Mouse (Mus musculus) heart, embryonic 15.5 days (tissue): ENCODE data around the gene Hoxc11. TPM values are rescaled to one million over a fixed set of nuclear protein-coding genes. Genes with fewer than 3 reads are reported as not detected.

Source experiments
- ATAC-seq: fragments of 200-750 bp; cut with Nextera tagmentation; replicated peaks from 2 replicates; pipeline ENCODE4 v1.8.0; 2017; ENCODE audit warnings: low read depth, moderate TSS enrichment; ENCODE audit not compliant: insufficient number of reproducible peaks, insufficient read depth, low FRiP score
- H3K27ac ChIP-seq: fragments of 300-500 bp; sonication (generic); 2 replicates; pipeline ENCODE4 v1.5.1; 2015; ENCODE audit warnings: mild to moderate bottlenecking, inconsistent platforms
- H3K27me3 ChIP-seq: fragments of 300-500 bp; sonication (generic); 2 replicates; pipeline ENCODE4 v1.6.1; 2015; ENCODE audit warnings: inconsistent platforms
- H3K36me3 ChIP-seq: fragments of 300-500 bp; sonication (generic); 2 replicates; pipeline ENCODE4 v1.6.1; 2015; ENCODE audit warnings: mild to moderate bottlenecking, inconsistent platforms
- H3K4me1 ChIP-seq: fragments of 300-500 bp; sonication (generic); replicated peaks from 2 replicates; pipeline ENCODE4 v1.6.1; 2015; ENCODE audit warnings: inconsistent platforms
- H3K4me2 ChIP-seq: fragments of 300-500 bp; sonication (generic); 2 replicates; pipeline ENCODE4 v1.6.1; 2015; ENCODE audit warnings: inconsistent platforms, mild to moderate bottlenecking, moderate library complexity
- H3K4me3 ChIP-seq: fragments of 300-500 bp; sonication (generic); 2 replicates; pipeline ENCODE4 v1.5.1; 2015; ENCODE audit warnings: mild to moderate bottlenecking, inconsistent platforms
- H3K9ac ChIP-seq: fragments of 300-500 bp; sonication (generic); 2 replicates; pipeline ENCODE4 v1.6.1; 2015; ENCODE audit warnings: mild to moderate bottlenecking, inconsistent platforms
- H3K9me3 ChIP-seq: fragments of 300-500 bp; sonication (generic); replicated peaks from 2 replicates; pipeline ENCODE4 v1.6.1; 2016; ENCODE audit warnings: inconsistent platforms
- WGBS: fragments of 180-500 bp; shearing (Covaris S2); methylation state at CpG from one replicate; pipeline ENCODE4 v1.1.7; 2015; ENCODE audit warnings: mixed read lengths; 5-methylcytosine and 5-hydroxymethylcytosine counted together
- polyA plus RNA-seq: library from polyadenylated mRNA; unstranded; fragments of >200 nt; fragmentation: Nextera tagmentation; extraction: Ambion mirVana; gene quantifications from 2 replicates; pipeline ENCODE4 v1.2.1, GENCODE M21; 2015

Hoxc11 gene
- polyA plus RNA-seq, 1 experiment from 2014 or later = not detected

GRCm38 (mm10) chr15:102977423-102977974, 23.3 kb downstream of the Hoxc11 start:
- WGBS = 2% methylated on average over 16 of the region's 16 CpGs
- ATAC-seq = no peak

DNA sequence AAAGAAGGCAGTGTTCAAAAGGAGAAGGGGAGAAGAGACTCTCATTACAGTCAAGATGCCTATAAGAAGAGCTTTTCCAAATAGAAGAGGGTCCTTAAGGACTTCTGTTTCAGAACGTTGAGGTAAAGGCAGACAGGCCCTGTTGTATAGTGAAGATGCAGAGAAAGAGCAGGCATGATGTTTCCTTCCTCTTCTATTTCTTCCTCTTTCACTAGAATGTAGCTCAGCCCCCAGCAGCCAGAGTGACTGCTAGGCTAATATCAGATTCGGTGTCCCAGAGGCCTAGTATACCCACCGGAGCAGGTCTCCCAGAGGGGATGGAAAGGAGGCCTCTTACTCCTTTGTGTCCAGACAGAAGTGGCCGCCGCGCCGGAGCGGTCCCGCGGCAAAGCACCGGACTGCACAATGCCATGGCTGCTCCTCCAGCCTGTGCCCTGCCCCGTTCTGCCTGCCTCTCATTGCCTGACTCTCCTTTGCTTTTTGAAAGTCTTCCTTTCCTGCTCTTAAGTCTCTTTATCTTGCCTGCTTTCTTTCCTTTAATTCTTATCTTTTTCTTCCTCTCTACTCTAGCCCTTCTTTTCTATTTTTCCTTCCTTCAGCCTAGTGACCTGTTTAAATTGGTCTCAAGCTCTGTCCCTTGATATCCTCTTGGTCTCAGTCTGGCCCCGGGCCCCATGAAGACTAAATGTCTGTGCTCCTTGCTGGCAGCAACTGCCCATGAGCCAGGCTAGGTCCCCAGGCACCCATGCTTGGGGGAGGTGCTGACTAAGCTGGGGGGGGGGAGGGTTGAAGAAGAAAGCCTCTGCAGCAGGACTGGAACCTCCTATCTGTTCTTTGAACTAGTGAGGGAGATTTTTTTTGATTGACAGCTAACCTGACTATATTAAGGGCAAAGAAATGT, 24.6 kb downstream of the Hoxc11 start:
- no peak overlapping the region for H3K4me2 ChIP-seq
- WGBS = 8% methylated on average over 13 of the region's 13 CpGs
- peaks cover 98% of the 10 kb centered on the region for H3K27me3 ChIP-seq
- no peak overlapping the region for H3K27ac ChIP-seq
- no peak overlapping the region for H3K9ac ChIP-seq
- H3K9me3 ChIP-seq = no peaks in the 10 kb centered on the region
- no peak for ATAC-seq
- peaks cover 19% of the 10 kb centered on the region for H3K4me1 ChIP-seq
- no peaks in the 10 kb centered on the region for H3K36me3 ChIP-seq
- no peak overlapping the region for H3K4me3 ChIP-seq

More at GRCm38 (mm10) chr15:102977423-102977974, 23.3 kb downstream of the Hoxc11 start:
- peaks cover 19% of the 10 kb centered on the region for H3K4me1 ChIP-seq
- H3K4me2 ChIP-seq = peak overlapping the region; percentile 50
- H3K36me3 ChIP-seq = no peaks in the 10 kb centered on the region
- 0 out of 2 replicates have a peak overlapping the region, but pooled peaks have one; percentile 21 for H3K9ac ChIP-seq
- H3K9me3 ChIP-seq = no peaks in the 10 kb centered on the region
- H3K27me3 ChIP-seq = peaks cover 98% of the 10 kb centered on the region
- peak overlapping the region; percentile 35 for H3K4me3 ChIP-seq
- H3K27ac ChIP-seq = no peak overlapping the region

GRCm38 (mm10) chr15:102979936-102980335, 25.7 kb downstream of the Hoxc11 start:
- no peak overlapping the region for H3K4me3 ChIP-seq
- H3K9me3 ChIP-seq = no peaks in the 10 kb centered on the region
- H3K27me3 ChIP-seq = peaks cover 100% of the 10 kb centered on the region
- H3K36me3 ChIP-seq = no peaks in the 10 kb centered on the region
- no peak overlapping the region for H3K4me2 ChIP-seq
- no peak overlapping the region for H3K9ac ChIP-seq
- H3K4me1 ChIP-seq = peaks cover 19% of the 10 kb centered on the region
- WGBS = 0% methylated on average over 1 of the region's 1 CpGs
- no peak for ATAC-seq
- H3K27ac ChIP-seq = no peak overlapping the region

DNA sequence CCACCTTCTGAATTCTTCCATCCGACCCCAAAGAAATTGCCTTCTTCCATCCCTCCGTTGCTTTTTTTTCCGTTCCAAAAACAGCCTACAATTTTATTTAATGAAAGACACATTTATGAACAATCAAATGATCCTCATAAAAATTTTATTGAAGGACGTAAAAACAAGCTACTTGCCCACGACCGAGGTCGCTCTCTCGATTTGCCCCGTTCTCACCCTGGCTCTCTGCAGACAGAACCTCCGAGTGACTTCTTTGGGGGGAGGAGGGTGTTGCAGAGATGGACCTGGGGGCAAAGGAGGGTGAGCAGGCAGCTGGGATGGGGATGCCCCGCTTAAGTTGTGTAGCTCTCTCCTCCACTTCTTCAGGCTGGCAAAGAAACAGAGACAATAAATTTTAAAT, 26.1 kb downstream of the Hoxc11 start:
- ATAC-seq = no peak
- no peak overlapping the region for H3K27ac ChIP-seq

GRCm38 (mm10) chr15:102980912-102981311, 26.7 kb downstream of the Hoxc11 start:
- H3K4me2 ChIP-seq = no peak overlapping the region
- no peaks in the 10 kb centered on the region for H3K9me3 ChIP-seq
- 0% methylated on average over 14 of the region's 14 CpGs for WGBS
- peaks cover 100% of the 10 kb centered on the region for H3K27me3 ChIP-seq
- H3K36me3 ChIP-seq = no peaks in the 10 kb centered on the region
- peaks cover 19% of the 10 kb centered on the region for H3K4me1 ChIP-seq
- peak overlapping the region; percentile 32; the same call in 1 of the 2 replicates for H3K4me3 ChIP-seq
- no peak for ATAC-seq
- H3K9ac ChIP-seq = no peak overlapping the region
- H3K27ac ChIP-seq = no peak overlapping the region

More for the DNA sequence above, 26.1 kb downstream of the Hoxc11 start:
- no peak overlapping the region for H3K4me2 ChIP-seq
- no peaks in the 10 kb centered on the region for H3K36me3 ChIP-seq
- H3K9me3 ChIP-seq = no peaks in the 10 kb centered on the region
- H3K27me3 ChIP-seq = peaks cover 100% of the 10 kb centered on the region
- WGBS = 5% methylated on average over 11 of the region's 11 CpGs
- H3K4me1 ChIP-seq = peaks cover 19% of the 10 kb centered on the region
- H3K9ac ChIP-seq = no peak overlapping the region
- no peak overlapping the region for H3K4me3 ChIP-seq

GRCm38 (mm10) chr15:102981379-102982288, 27.4 kb downstream of the Hoxc11 start:
- Histone ChIP-seq H3K27me3 (peaks cover 100% of the 10 kb centered on the region), H3K4me2 (peak overlapping the region; percentile 37), H3K27ac (no peak overlapping the region), H3K36me3 (no peaks in the 10 kb centered on the region), H3K9me3 (no peaks in the 10 kb centered on the region), H3K4me1 (peaks cover 19% of the 10 kb centered on the region), H3K4me3 (peak overlapping the region; percentile 32), H3K9ac (no peak overlapping the region)
- ATAC-seq = no peak; the same call in 1 of the 2 replicates
- under 1% methylated on average over 88 of the region's 88 CpGs for WGBS

DNA sequence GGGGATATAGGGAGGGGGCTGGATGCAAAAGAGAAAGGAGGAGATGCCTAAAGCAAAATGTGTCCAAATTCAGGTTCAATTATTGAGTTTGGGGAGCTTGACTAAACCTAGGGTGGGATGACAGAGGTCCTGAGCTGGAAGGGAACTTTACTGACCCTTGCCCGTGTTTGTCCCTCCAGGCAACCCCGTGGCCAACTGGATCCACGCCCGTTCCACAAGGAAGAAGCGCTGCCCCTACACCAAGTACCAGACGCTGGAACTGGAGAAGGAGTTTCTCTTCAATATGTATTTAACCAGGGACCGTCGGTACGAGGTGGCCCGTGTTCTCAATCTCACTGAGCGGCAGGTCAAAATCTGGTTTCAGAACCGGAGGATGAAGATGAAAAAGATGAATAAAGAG, 29.5 kb downstream of the Hoxc11 start:
- ATAC-seq = no peak
- 6% methylated on average over 12 of the region's 12 CpGs for WGBS

DNA sequence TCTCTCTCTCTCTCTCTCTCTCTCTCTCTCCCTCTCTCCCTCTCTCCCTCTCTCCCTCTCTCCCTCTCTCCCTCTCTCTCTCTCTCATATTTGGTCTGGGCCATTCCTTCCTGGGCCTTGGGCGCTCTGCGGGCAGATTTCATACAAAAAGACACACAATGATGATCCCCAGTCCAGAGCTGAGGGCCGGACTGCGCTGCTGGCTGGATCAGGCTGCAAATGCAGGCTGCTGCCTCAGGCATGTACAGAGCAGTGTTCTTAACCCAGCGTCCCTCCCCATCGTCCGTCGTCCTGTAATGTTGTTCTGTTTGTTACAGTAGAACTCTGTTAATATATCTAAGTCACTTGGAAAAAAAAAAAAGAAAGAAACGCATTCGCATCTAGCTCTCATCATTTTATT, 30.3 kb downstream of the Hoxc11 start:
- H3K27me3 ChIP-seq = peaks cover 100% of the 10 kb centered on the region
- H3K4me1 ChIP-seq = peaks cover 13% of the 10 kb centered on the region
- H3K4me3 ChIP-seq = no peak overlapping the region
- no peaks in the 10 kb centered on the region for H3K9me3 ChIP-seq
- no peak overlapping the region for H3K27ac ChIP-seq
- H3K36me3 ChIP-seq = no peaks in the 10 kb centered on the region
- H3K9ac ChIP-seq = no peak overlapping the region
- WGBS = 3% methylated on average over 10 of the region's 10 CpGs
- H3K4me2 ChIP-seq = no peak overlapping the region
- ATAC-seq = no peak

More for the DNA sequence above, 29.5 kb downstream of the Hoxc11 start:
- no peak overlapping the region for H3K4me2 ChIP-seq
- H3K4me1 ChIP-seq = peaks cover 13% of the 10 kb centered on the region
- no peak overlapping the region for H3K4me3 ChIP-seq
- H3K27me3 ChIP-seq = peaks cover 100% of the 10 kb centered on the region
- H3K9me3 ChIP-seq = no peaks in the 10 kb centered on the region
- no peaks in the 10 kb centered on the region for H3K36me3 ChIP-seq
- H3K27ac ChIP-seq = no peak overlapping the region
- no peak overlapping the region for H3K9ac ChIP-seq

GRCm38 (mm10) chr15:102984925-102985324, 30.7 kb downstream of the Hoxc11 start:
- H3K27me3 ChIP-seq = peaks cover 100% of the 10 kb centered on the region
- no peak for ATAC-seq

DNA sequence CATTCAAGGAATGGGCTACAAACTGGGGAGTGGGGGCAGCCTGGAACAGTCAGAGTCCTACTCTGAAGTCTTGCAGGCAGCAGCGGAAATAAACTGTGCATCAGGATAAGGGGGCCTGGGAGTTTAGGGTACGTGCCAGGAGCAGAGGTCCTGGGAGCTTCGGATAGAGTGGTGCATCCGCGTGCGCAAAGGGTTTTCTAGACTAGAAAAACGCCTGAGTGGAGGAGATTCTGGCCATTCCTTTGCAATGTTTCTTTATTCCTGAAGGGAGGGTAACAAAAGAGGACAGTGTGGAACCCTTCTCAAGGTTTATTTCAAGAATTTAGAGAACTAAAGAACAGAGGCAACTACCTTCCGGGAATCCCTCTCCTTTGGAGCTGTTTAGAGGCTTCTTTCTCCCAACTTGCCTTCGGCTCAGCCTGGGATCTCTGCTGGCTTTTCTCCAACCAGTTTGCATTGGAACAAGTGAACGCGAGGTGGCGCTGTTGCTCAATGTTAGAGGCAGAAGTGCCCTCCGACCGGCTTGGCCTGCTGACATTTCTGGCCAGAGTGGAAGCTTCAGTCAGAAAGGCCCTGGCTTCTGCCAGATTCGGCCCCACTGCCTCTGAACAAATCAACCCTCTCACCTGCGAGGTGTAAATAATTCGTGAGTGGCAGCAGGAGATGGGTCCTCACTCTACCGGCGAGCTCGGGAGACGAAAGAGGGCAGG, 33.1 kb downstream of the Hoxc11 start:
- Histone ChIP-seq H3K9me3 (no peaks in the 10 kb centered on the region), H3K27ac (no peak overlapping the region), H3K4me3 (0 out of 2 replicates have a peak overlapping the region, but pooled peaks have one; percentile 1), H3K4me2 (no peak overlapping the region), H3K27me3 (peaks cover 98% of the 10 kb centered on the region), H3K9ac (no peak overlapping the region), H3K36me3 (no peaks in the 10 kb centered on the region), H3K4me1 (peaks cover 7% of the 10 kb centered on the region)
- peak; percentile 35; the same call in 1 of the 2 replicates for ATAC-seq
- 4% methylated on average over 21 of the region's 21 CpGs for WGBS

More at GRCm38 (mm10) chr15:102984925-102985324, 30.7 kb downstream of the Hoxc11 start:
- no peak overlapping the region for H3K9ac ChIP-seq
- H3K36me3 ChIP-seq = no peaks in the 10 kb centered on the region
- H3K9me3 ChIP-seq = no peaks in the 10 kb centered on the region
- H3K4me1 ChIP-seq = peaks cover 13% of the 10 kb centered on the region
- WGBS = 7% methylated on average over 3 of the region's 3 CpGs
- H3K27ac ChIP-seq = no peak overlapping the region
- no peak overlapping the region for H3K4me3 ChIP-seq
- no peak overlapping the region for H3K4me2 ChIP-seq
